Mouse (Mus musculus) adipocyte (in vitro differentiated cells): ENCODE data around the gene Abca9.

Source experiments
- DNase-seq: peaks from one replicate; pipeline ENCODE4 v3.0.0-alpha.2; 2016; ENCODE audit warnings: low spot score

Abca9 gene

DNA sequence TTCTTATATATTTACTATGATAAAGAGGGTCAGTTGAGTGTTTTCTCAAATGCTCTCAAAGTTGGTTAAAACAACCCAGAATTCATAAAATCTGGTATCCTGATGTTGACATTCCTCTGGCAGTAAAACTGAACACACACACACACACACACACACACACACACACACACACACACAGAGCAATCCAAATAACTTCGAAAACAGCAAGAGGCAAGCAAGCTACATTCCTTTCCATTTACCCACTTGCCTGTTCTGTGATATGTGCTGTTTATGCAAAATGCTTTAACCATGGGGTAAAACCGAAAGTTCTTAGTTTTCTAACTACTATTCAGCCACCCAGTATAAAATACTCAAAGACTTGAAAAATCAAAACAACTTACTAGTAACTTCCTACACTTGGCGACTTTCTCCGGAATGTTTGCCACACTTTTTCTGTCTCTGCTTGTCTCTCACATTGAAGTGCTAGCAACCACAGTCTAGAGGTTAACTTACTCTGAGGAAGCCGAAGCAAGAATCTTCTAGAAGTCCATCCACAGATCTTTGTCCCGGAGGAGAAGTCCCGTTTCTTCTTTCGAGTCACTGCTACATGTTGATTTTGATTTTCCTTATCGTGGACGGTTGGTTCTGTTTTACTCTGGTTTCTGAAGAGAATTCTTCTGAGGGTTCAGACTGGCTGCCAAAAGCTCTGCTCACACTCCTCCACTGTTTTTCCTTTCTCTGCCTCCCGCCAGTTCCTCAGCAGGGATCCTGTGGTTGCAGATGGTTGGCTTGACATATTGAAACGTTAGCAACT, at the start of gene Abca9:
Gene Abca9 (minus strand): TSS at position 738 of the 793 bp plus-strand sequence.
- DNase-seq: peak; percentile 49

DNA sequence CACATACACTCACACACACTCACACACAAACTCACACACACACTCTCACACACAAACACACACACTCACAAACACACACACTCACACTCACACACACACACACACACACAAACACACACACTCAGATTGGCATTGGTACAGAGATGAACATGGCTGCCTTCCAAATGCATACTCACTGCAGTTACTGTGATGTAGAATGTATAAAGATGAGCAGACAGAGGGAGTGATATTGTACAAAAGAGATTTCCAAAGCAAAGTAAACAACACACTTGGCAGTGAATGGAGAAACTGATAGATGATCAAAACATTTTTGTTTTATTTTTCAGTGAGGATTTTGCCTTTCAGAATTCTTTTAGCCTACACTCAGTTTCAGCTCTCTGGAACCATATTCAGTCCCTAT, 49.1 kb upstream of the Abca9 start:
- no peak for DNase-seq

DNA sequence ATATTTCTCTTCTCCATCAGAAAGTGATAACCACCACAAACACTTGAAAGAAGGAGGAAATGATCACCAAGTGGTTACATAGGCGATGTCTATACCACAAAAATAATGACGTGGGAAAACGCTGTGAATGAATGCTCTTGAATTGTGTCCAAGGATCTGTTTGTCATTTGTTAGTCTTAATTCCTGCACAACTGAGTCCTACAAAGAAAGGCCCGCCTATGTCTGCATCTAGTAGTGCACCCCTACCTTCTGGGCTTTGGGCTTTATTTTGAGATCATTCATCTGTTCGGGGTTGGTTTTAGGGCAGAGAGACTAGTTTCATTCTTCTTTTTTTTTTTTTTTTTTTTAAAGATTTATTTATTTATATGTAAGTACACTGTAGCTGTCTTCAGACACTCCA, 35.9 kb upstream of the Abca9 start:
- no peak for DNase-seq

DNA sequence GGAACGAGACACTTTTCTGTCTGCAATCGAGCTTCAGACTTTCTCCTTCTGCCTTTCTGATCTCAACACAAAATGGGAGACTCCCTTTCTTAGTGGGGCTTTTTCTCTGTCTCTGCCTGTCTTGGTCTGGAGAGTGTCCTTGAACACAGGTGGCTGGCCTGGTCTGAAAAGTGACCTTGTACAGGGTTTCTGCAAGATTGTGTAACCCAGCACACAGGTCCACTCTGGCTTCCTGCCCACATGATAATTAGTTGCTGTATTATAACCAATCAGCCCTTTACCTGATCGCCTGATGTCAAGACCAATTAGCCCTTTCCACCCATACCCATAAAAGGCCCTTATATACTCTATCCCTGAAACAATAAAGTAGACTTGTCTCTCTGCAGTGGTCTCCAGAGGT, 30.9 kb upstream of the Abca9 start:
- DNase-seq: no peak

GRCm38 (mm10) chr11:110196561-110197306, 28.7 kb upstream of the Abca9 start:
- no peak for DNase-seq

GRCm38 (mm10) chr11:110195310-110195709, 27.3 kb upstream of the Abca9 start:
- no peak for DNase-seq

GRCm38 (mm10) chr11:110171212-110171611, 3.2 kb upstream of the Abca9 start:
- DNase-seq: no peak

- no peak for DNase-seq
Observed at GRCm38 (mm10) chr11:110165822-110166221, 2.2 kb downstream of the Abca9 start.

DNA sequence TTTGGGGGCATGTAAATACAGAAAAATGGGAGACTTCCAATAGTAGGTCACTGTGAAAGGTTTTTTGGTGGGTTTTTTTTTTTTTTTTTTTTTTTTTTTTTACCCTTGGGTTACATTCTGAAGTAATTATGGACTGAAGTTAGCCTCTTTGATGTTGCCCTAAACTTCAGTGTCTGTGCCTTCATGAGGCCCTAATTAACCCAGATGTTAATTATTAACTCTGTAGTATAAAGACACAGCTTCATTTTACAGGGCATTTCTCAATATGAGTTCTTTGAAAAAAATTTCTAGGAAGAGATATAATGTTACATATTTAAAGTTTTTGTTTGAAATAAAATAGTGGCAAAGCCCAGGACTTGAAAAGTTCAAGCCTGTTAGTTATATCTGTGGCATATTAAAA, 2.6 kb downstream of the Abca9 start:
- DNase-seq: no peak

DNA sequence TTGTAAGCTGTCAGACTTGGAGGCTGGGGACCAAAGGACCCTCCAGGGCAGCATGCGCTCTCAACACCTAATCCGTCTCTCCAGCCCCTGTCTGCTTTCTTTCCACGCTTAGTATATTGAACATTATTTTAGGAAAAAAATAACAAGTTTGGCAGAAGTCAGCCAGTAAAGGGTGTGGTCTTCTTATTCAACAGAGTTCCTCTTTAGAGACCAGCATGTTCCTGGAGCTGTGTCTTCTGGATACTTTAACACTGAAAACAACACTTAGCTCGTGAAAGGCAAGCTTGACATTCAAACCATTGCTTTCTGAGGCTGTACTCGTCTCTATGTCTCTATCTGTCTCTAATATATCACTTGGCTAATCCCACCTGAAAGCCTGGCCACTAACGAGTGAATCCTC, 10.9 kb downstream of the Abca9 start:
- DNase-seq: no peak

- DNase-seq: no peak
Observed at GRCm38 (mm10) chr11:110155985-110156384, 12.0 kb downstream of the Abca9 start.

GRCm38 (mm10) chr11:110147640-110148039, 20.4 kb downstream of the Abca9 start:
- no peak for DNase-seq

DNA sequence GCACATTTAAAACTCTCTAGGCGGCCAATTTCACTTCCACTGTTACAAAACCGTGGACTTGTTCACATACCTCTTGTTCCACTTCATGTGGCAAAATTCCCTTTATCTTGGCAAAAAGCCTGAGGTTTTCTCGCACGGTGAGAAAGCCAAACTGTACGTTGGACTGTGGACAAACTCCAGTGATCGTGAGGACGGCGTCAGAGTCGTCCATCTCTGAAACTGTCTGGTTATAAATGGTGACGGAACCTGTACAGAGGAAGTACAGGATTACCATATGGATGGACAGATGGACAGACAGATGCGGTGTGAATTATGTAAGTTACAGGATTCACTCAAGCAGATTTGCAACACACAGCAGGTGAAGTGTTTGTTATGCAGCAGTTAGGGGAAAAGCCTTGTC, 22.6 kb downstream of the Abca9 start:
- peak; percentile 4 for DNase-seq

DNA sequence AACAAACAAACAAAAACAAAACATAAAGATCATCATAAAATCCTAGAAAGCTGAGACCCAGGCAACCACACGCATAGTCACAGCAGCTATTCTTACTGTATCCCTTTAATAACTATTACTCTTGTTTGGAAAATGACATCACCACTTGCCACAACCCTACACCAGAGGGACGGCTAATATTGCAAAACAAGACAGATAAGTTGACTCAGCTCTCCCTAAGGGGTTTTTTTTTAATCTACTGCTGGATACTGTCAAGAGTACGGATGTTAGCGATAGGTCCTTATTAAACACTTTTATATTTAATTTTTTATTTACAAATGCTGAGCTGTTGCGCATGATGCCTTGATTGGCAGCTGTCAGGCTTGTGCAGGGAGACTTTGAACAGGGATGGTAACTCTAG, 37.2 kb downstream of the Abca9 start:
- DNase-seq: peak; percentile 45

DNA sequence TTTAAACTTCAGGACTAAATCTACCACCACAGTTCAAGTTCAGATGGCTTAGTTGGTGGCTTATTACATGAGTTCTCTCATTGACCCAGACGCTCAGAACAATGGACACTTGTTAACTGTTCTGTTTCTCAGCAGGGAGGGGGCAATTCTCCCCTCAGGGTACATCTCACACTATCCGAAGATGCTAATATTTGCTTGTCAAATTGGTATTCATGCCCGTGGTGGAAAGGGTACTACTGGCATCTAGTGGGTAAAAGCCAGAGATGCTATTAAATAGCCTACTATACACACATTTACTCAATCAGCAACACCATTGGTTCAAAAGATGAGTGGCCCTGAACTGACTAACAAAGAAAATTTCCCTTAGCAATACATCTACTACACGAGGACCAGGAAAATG, 56.9 kb downstream of the Abca9 start:
- DNase-seq: peak; percentile 43

GRCm38 (mm10) chr11:110101437-110101836, 66.6 kb downstream of the Abca9 start:
- no peak for DNase-seq

GRCm38 (mm10) chr11:110098901-110099300, 69.1 kb downstream of the Abca9 start:
- no peak for DNase-seq

DNA sequence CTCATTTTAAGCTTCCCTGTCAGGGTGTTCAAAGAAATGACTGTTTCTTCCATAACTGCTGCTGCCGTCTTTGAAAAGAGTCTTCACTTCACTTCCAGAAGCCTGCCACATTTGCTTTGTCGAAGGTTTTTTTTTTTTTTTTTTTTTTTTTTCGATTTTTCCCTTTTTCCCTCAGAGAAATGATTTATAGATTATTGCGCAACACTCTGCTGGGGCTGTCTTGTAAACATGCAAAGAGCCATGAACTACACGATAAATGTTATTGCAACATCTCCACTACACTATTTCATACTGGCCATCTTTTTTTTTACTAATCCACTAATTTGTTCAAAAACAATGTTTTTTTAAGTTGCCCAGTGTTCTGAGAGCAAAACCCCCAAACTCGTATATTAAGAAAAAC, 70.5 kb downstream of the Abca9 start:
- DNase-seq: peak; percentile 44

DNA sequence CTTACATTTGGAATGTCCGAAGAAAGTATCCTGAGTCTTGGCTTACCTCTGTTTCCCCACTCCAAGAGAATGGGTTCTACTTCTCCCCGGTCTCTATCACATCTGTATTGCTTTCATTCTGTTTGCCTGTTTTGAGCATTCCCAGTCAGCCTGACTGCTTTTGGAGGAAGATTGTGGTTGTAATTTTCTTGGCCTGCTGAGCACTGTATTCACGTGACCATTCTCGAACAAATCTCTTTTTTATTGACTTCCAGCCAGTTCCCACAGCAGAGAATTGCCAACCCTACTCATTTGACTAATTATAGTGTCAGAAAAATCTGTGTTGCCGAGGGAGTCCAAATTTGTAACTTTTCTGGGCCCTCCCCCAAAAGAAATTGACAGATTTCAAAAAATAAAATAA, 72.1 kb downstream of the Abca9 start, which contains the start of gene Abca8a:
Gene Abca8a (minus strand): TSS at position 121 of the 400 bp plus-strand sequence.
- peak; percentile 88 for DNase-seq

- peak; percentile 85 for DNase-seq
Observed at GRCm38 (mm10) chr11:110094846-110095380, 73.1 kb downstream of the Abca9 start.

DNA sequence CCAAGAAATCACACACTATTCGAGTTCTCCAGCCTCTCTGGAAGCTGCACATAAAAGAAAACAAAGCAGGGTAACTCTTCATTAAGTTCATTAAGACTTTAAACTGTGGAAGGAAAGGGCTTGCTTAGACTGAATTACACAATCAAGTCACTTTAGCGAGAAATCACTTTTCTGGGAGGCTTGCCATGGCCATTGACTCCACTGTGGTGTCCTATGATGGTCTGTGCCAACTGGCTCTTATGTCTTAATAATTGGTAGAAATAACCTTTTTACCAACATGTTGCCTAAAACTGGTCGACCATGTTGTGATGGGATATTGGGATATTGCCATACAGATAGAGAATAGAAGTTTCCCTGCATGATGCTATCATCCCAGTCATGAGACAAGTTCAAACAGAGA, 73.8 kb downstream of the Abca9 start:
- DNase-seq: peak; percentile 98

GRCm38 (mm10) chr11:110091328-110091727, 76.7 kb downstream of the Abca9 start:
- DNase-seq: peak; percentile 51

- no peak for DNase-seq
Observed at GRCm38 (mm10) chr11:110072158-110072557, 95.8 kb downstream of the Abca9 start.
